ENCODE assay signal across 9 mouse cellular contexts in the genomic region with DNA sequence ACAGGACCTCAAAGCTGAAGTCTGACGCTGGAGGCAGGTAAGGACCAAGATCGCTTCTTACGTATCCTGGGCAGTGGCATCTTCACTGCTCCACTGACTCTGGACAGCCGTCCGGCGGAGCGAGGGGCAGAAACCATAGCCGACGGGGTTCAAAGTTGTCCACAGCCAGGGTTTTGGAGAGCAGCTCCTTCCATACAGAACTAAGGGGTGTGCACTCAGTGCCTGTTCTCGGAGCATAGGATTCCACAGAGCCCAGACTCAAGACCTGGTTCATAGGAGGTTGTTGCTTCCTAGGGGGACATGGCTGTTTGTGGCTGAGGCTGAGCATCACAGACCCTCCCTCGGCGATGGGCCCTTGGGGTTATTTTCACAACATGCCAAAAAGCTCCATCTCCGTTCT. TPM values are rescaled to one million over a fixed set of nuclear protein-coding genes. Genes with fewer than 3 reads are reported as not detected.
DNase-seq lines count a peak whose midpoint lies in the region; ATAC-seq and TF ChIP-seq lines count a peak whose summit lies in the region.
"Had no signal": no experiment of that assay in that cellular context is flagged by ENCODE, and none has a peak within 500 bp of the region (broad histone marks: within the 10 kb centered on the region; RNA-seq: fewer than 3 reads in every experiment).

No protein-coding gene starts in this region.

- peak overlapping the region; percentile 83 for H3K4me2 ChIP-seq in forebrain, postnatal 0 days (ENCODE audit: low read depth)
- H3K4me2 ChIP-seq in liver, postnatal 0 days (ENCODE audit: low read depth, low read length) = peak overlapping the region; percentile 65

- TF ChIP-seq EP300 in liver, postnatal 0 days (IDR thresholded peaks at IDR 0.05; ENCODE audit: low read depth) = no peak

- peaks cover 11% of the 10 kb centered on the region; the same call in 1 of the 2 replicates for H3K4me1 ChIP-seq in heart, embryonic 10.5 days
- H3K4me1 ChIP-seq in E14TG2a.4 (replicated peaks; ENCODE audit: low read depth, low read length) = peaks cover 18% of the 10 kb centered on the region
- peaks cover 3% of the 10 kb centered on the region; the same call in 1 of the 2 replicates for H3K4me1 ChIP-seq in forebrain, postnatal 0 days (ENCODE audit: insufficient read depth)
- H3K4me1 ChIP-seq in liver, postnatal 0 days (ENCODE audit: insufficient read depth) = peaks cover 8% of the 10 kb centered on the region

- H3K4me3 ChIP-seq in heart, embryonic 10.5 days = peak overlapping the region; percentile 64
- peak overlapping the region; percentile 77 for H3K4me3 ChIP-seq in E14TG2a.4 (replicated peaks; ENCODE audit: low read length)
- H3K4me3 ChIP-seq in forebrain, postnatal 0 days (ENCODE audit: low read depth, low read length) = peak overlapping the region; percentile 41
- H3K4me3 ChIP-seq in liver, postnatal 0 days (ENCODE audit: low read depth, low read length) = peak overlapping the region; percentile 32; the same call in 1 of the 2 replicates

- H3K27ac ChIP-seq in heart, embryonic 10.5 days = 0 out of 2 replicates have a peak overlapping the region, but pooled peaks have one; percentile 12
- no peak overlapping the region for H3K27ac ChIP-seq in forebrain, postnatal 0 days (ENCODE audit: low read depth, low read length)
- no peak overlapping the region for H3K27ac ChIP-seq in liver, postnatal 0 days (ENCODE audit: low read depth)

- peaks cover 60% of the 10 kb centered on the region for H3K27me3 ChIP-seq in heart, embryonic 10.5 days (ENCODE audit: insufficient read depth, poor library complexity, severe bottlenecking)
- peaks cover 54% of the 10 kb centered on the region for H3K27me3 ChIP-seq in E14TG2a.4 (ENCODE audit: insufficient read depth, low read length)
- H3K27me3 ChIP-seq in forebrain, postnatal 0 days (ENCODE audit: insufficient read depth, low read length) = peaks cover 16% of the 10 kb centered on the region
- peaks cover 36% of the 10 kb centered on the region for H3K27me3 ChIP-seq in liver, postnatal 0 days (ENCODE audit: insufficient read depth, low read length)

- H3K9ac ChIP-seq in forebrain, postnatal 0 days = peak overlapping the region; percentile 35; the same call in 1 of the 2 replicates
- H3K9ac ChIP-seq in liver, postnatal 0 days (replicated peaks) = no peak overlapping the region

- no peaks in the 10 kb centered on the region for H3K36me3 ChIP-seq in heart, embryonic 10.5 days
- no peaks in the 10 kb centered on the region for H3K36me3 ChIP-seq in E14TG2a.4 (ENCODE audit: insufficient read depth, low read length)
- H3K36me3 ChIP-seq in forebrain, postnatal 0 days (ENCODE audit: insufficient read depth) = no peaks in the 10 kb centered on the region
- H3K36me3 ChIP-seq in liver, postnatal 0 days (replicated peaks; ENCODE audit: insufficient read depth, low read length) = no peaks in the 10 kb centered on the region

- no peak for DNase-seq in heart, embryonic 10.5 days (ENCODE audit: low spot score)
- DNase-seq in heart, postnatal 4 days = no peak
- DNase-seq in forebrain, postnatal 0 days = no peak
- no peak for DNase-seq in liver, postnatal 0 days
- DNase-seq in B cell, adult 2 months = no peak
- no peak for DNase-seq in cerebellum, adult 11 months
- DNase-seq in left cerebral cortex, adult 11 months (ENCODE audit: low spot score) = no peak

- WGBS in heart, embryonic 10.5 days = 19% methylated on average over 13 of the region's 13 CpGs
- WGBS in forebrain, postnatal 0 days = 22% methylated on average over 13 of the region's 13 CpGs
- 18% methylated on average over 13 of the region's 13 CpGs for WGBS in liver, postnatal 0 days (ENCODE audit: insufficient replicate concordance)

- no peak for TF ChIP-seq CTCF in E14TG2a.4 (conservative IDR thresholded peaks at IDR 0.05; ENCODE audit: low read length)
- TF ChIP-seq CTCF in forebrain, postnatal 0 days (IDR thresholded peaks at IDR 0.05; ENCODE audit: low read depth) = no peak
- no peak for TF ChIP-seq CTCF in liver, postnatal 0 days (IDR thresholded peaks at IDR 0.05; ENCODE audit: low read depth)

- peak; percentile 10; the same call in 1 of the 2 replicates for ATAC-seq in forebrain, postnatal 0 days
- ATAC-seq in liver, postnatal 0 days = peak; percentile 25; the same call in 1 of the 2 replicates

- no peaks in the 10 kb centered on the region for H3K9me3 ChIP-seq in heart, embryonic 10.5 days
- no peaks in the 10 kb centered on the region; the same call in 1 of the 2 replicates for H3K9me3 ChIP-seq in E14TG2a.4 (ENCODE audit: low read length)
- H3K9me3 ChIP-seq in forebrain, postnatal 0 days (ENCODE audit: low read length) = no peaks in the 10 kb centered on the region
- H3K9me3 ChIP-seq in liver, postnatal 0 days (ENCODE audit: low read length) = no peaks in the 10 kb centered on the region

RNA-seq across cellular contexts. Expression of a gene that starts 0.3 kb away (rescaled TPM):
- 0.07 and 0.11 TPM in 2 replicates for polyA plus RNA-seq in heart, embryonic 10.5 days (2016; fragmentation: Nextera tagmentation; extraction: Ambion mirVana)
- not detected for total RNA-seq in heart, postnatal 4 days (2021)
- total RNA-seq in forebrain, postnatal 0 days (2014; rRNA removed) = 1.6 and 5.1 TPM in 2 replicates
- 0.59 and 1.3 TPM in 2 replicates for polyA plus RNA-seq in forebrain, postnatal 0 days (2015; fragmentation: Nextera tagmentation; extraction: Ambion mirVana)
- 0.22 and 0.34 TPM in 2 replicates for polyA plus RNA-seq in liver, postnatal 0 days (2015; fragmentation: Nextera tagmentation; extraction: Ambion mirVana)
- total RNA-seq: adrenal gland, postnatal 4 days had no signal
